Mouse (Mus musculus): ENCODE measurements around the gene Cda. TPM values are rescaled to one million over a fixed set of nuclear protein-coding genes. Genes with fewer than 3 reads are reported as not detected.

The Cda gene
- polyA plus RNA-seq, 1 experiment from 2014 or later = 1.9 TPM

GRCm38 (mm10) chr4:138313795-138314194 is 54.0 kb downstream of the Cda start:
- DNase-seq (ENCODE audit: low spot score) (no peak), ATAC-seq (replicated peaks; ENCODE audit: low FRiP score) (no peak)
- no peak overlapping the region for H3K9ac ChIP-seq (ENCODE audit: low read length)
- no peak overlapping the region for H3K4me2 ChIP-seq (ENCODE audit: low read depth, low read length, severe bottlenecking)
- peaks cover 5% of the 10 kb centered on the region; the same call in 1 of the 2 replicates for H3K36me3 ChIP-seq (ENCODE audit: control insufficient read depth, insufficient read depth, low read length)
- no peaks in the 10 kb centered on the region for H3K9me3 ChIP-seq (ENCODE audit: control insufficient read depth, low read length)
- 87% methylated on average over 4 of the region's 4 CpGs for WGBS
- H3K4me1 ChIP-seq (replicated peaks; ENCODE audit: control insufficient read depth, insufficient read depth, low read length) = no peaks in the 10 kb centered on the region
- H3K27ac ChIP-seq (ENCODE audit: low read depth, low read length) = no peak overlapping the region
- H3K27me3 ChIP-seq (ENCODE audit: control insufficient read depth, insufficient read depth, low read length) = no peaks in the 10 kb centered on the region
- no peak overlapping the region for H3K4me3 ChIP-seq (ENCODE audit: low read depth, low read length)

GRCm38 (mm10) chr4:138313021-138313420 is 54.8 kb downstream of the Cda start:
- H3K4me1 ChIP-seq (replicated peaks; ENCODE audit: control insufficient read depth, insufficient read depth, low read length) = no peaks in the 10 kb centered on the region
- no peak overlapping the region for H3K4me3 ChIP-seq (ENCODE audit: low read depth, low read length)
- 93% methylated on average over 11 of the region's 11 CpGs for WGBS
- no peak overlapping the region for H3K4me2 ChIP-seq (ENCODE audit: low read depth, low read length, severe bottlenecking)
- no peak for ATAC-seq (replicated peaks; ENCODE audit: low FRiP score)
- no peak overlapping the region for H3K27ac ChIP-seq (ENCODE audit: low read depth, low read length)
- DNase-seq (ENCODE audit: low spot score) = no peak
- H3K27me3 ChIP-seq (ENCODE audit: control insufficient read depth, insufficient read depth, low read length) = no peaks in the 10 kb centered on the region
- H3K9ac ChIP-seq (ENCODE audit: low read length) = no peak overlapping the region
- H3K36me3 ChIP-seq (ENCODE audit: control insufficient read depth, insufficient read depth, low read length) = peaks cover 5% of the 10 kb centered on the region; the same call in 1 of the 2 replicates
- no peaks in the 10 kb centered on the region for H3K9me3 ChIP-seq (ENCODE audit: control insufficient read depth, low read length)

GRCm38 (mm10) chr4:138312105-138312504 is 55.7 kb downstream of the Cda start:
- Histone ChIP-seq H3K27me3 (ENCODE audit: control insufficient read depth, insufficient read depth, low read length) (no peaks in the 10 kb centered on the region), H3K4me3 (ENCODE audit: low read depth, low read length) (no peak overlapping the region), H3K4me2 (ENCODE audit: low read depth, low read length, severe bottlenecking) (no peak overlapping the region), H3K36me3 (ENCODE audit: control insufficient read depth, insufficient read depth, low read length) (peaks cover 5% of the 10 kb centered on the region; the same call in 1 of the 2 replicates), H3K27ac (ENCODE audit: low read depth, low read length) (no peak overlapping the region), H3K4me1 (replicated peaks; ENCODE audit: control insufficient read depth, insufficient read depth, low read length) (no peaks in the 10 kb centered on the region), H3K9me3 (ENCODE audit: control insufficient read depth, low read length) (no peaks in the 10 kb centered on the region), H3K9ac (ENCODE audit: low read length) (no peak overlapping the region)
- 94% methylated on average over 3 of the region's 3 CpGs for WGBS
- no peak for DNase-seq (ENCODE audit: low spot score)
- ATAC-seq (replicated peaks; ENCODE audit: low FRiP score) = no peak

- ATAC-seq (replicated peaks; ENCODE audit: low FRiP score) (0 out of 2 replicates have a peak, but pooled peaks have one; percentile 18), DNase-seq (ENCODE audit: low spot score) (peak; percentile 73)
- Histone ChIP-seq H3K9me3 (ENCODE audit: control insufficient read depth, low read length) (no peaks in the 10 kb centered on the region), H3K36me3 (ENCODE audit: control insufficient read depth, insufficient read depth, low read length) (peaks cover 5% of the 10 kb centered on the region; the same call in 1 of the 2 replicates), H3K4me1 (replicated peaks; ENCODE audit: control insufficient read depth, insufficient read depth, low read length) (no peaks in the 10 kb centered on the region), H3K4me2 (ENCODE audit: low read depth, low read length, severe bottlenecking) (no peak overlapping the region), H3K9ac (ENCODE audit: low read length) (no peak overlapping the region), H3K27ac (ENCODE audit: low read depth, low read length) (no peak overlapping the region), H3K4me3 (ENCODE audit: low read depth, low read length) (no peak overlapping the region), H3K27me3 (ENCODE audit: control insufficient read depth, insufficient read depth, low read length) (no peaks in the 10 kb centered on the region)
- WGBS = 68% methylated on average over 8 of the region's 8 CpGs
Measured at GRCm38 (mm10) chr4:138311595-138311994, 56.2 kb downstream of the Cda start.

GRCm38 (mm10) chr4:138310311-138310910 is 57.4 kb downstream of the Cda start:
- peaks cover 5% of the 10 kb centered on the region; the same call in 1 of the 2 replicates for H3K36me3 ChIP-seq (ENCODE audit: control insufficient read depth, insufficient read depth, low read length)
- H3K4me2 ChIP-seq (ENCODE audit: low read depth, low read length, severe bottlenecking) = no peak overlapping the region
- H3K27me3 ChIP-seq (ENCODE audit: control insufficient read depth, insufficient read depth, low read length) = no peaks in the 10 kb centered on the region
- WGBS = 95% methylated on average over 19 of the region's 19 CpGs
- peaks cover 5% of the 10 kb centered on the region for H3K4me1 ChIP-seq (replicated peaks; ENCODE audit: control insufficient read depth, insufficient read depth, low read length)
- H3K4me3 ChIP-seq (ENCODE audit: low read depth, low read length) = no peak overlapping the region
- H3K27ac ChIP-seq (ENCODE audit: low read depth, low read length) = no peak overlapping the region
- ATAC-seq (replicated peaks; ENCODE audit: low FRiP score) (no peak), DNase-seq (ENCODE audit: low spot score) (no peak)
- no peak overlapping the region for H3K9ac ChIP-seq (ENCODE audit: low read length)
- H3K9me3 ChIP-seq (ENCODE audit: control insufficient read depth, low read length) = no peaks in the 10 kb centered on the region

DNA sequence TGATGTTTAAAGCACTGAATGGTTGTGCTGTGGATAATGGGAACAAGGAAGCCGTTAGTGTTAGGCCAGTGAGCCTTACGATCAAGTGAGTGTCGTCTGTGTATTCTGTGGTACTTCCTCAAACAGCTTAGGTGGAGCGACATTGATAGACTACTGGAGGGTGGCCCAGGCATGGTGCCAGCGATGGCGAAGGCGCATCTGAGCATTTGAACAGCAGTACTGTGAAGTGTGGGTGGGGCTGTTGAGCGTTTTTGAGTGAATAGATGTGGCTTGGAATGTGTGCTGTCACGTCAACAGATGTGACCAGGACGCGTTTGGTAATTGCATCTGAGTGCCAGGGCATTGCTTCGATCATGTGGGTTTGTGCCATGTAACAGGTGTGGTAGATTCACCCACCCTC is 60.1 kb downstream of the Cda start:
- no peak overlapping the region for H3K27ac ChIP-seq (ENCODE audit: low read depth, low read length)
- DNase-seq (ENCODE audit: low spot score) (no peak), ATAC-seq (replicated peaks; ENCODE audit: low FRiP score) (no peak)
- peaks cover 5% of the 10 kb centered on the region; the same call in 1 of the 2 replicates for H3K36me3 ChIP-seq (ENCODE audit: control insufficient read depth, insufficient read depth, low read length)
- H3K27me3 ChIP-seq (ENCODE audit: control insufficient read depth, insufficient read depth, low read length) = no peaks in the 10 kb centered on the region
- peaks cover 8% of the 10 kb centered on the region for H3K4me1 ChIP-seq (replicated peaks; ENCODE audit: control insufficient read depth, insufficient read depth, low read length)
- H3K9ac ChIP-seq (ENCODE audit: low read length) = no peak overlapping the region
- no peaks in the 10 kb centered on the region for H3K9me3 ChIP-seq (ENCODE audit: control insufficient read depth, low read length)
- H3K4me2 ChIP-seq (ENCODE audit: low read depth, low read length, severe bottlenecking) = no peak overlapping the region
- H3K4me3 ChIP-seq (ENCODE audit: low read depth, low read length) = no peak overlapping the region
- WGBS = 91% methylated on average over 12 of the region's 12 CpGs

DNA sequence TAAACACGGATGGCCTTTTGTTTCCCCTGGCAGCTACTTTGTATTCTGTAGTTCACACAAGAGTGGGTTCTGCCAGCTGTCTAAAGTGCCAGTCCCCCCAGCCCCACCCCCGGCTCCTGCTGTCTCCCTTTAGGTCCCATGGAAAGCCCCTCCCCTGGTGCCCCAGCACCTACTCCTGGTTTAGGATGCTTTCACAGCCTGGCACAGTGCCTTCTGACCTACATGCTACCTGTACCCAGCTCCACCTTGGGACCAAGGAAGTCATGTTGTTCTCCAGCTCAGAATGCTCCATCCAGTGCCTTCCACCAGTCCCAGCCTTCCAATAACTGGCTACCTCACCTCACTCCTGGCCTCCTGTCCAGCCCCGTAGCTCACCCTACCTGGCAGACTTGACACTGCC is 60.8 kb downstream of the Cda start:
- Histone ChIP-seq H3K9ac (ENCODE audit: low read length) (no peak overlapping the region), H3K4me1 (replicated peaks; ENCODE audit: control insufficient read depth, insufficient read depth, low read length) (peaks cover 8% of the 10 kb centered on the region), H3K4me3 (ENCODE audit: low read depth, low read length) (no peak overlapping the region), H3K9me3 (ENCODE audit: control insufficient read depth, low read length) (no peaks in the 10 kb centered on the region), H3K4me2 (ENCODE audit: low read depth, low read length, severe bottlenecking) (no peak overlapping the region), H3K36me3 (ENCODE audit: control insufficient read depth, insufficient read depth, low read length) (peaks cover 2% of the 10 kb centered on the region; the same call in 1 of the 2 replicates), H3K27me3 (ENCODE audit: control insufficient read depth, insufficient read depth, low read length) (no peaks in the 10 kb centered on the region), H3K27ac (ENCODE audit: low read depth, low read length) (no peak overlapping the region)
- DNase-seq (ENCODE audit: low spot score) (no peak), ATAC-seq (replicated peaks; ENCODE audit: low FRiP score) (no peak)
- 90% methylated on average over 3 of the region's 3 CpGs for WGBS

GRCm38 (mm10) chr4:138304340-138305104 is 63.3 kb downstream of the Cda start, which contains the start of gene Ddost:
Ddost (plus strand) TSS chr4:138304730.
- ATAC-seq (replicated peaks; ENCODE audit: low FRiP score) (peak; percentile 99), DNase-seq (ENCODE audit: low spot score) (peak; percentile 98)
- no peaks in the 10 kb centered on the region for H3K36me3 ChIP-seq (ENCODE audit: control insufficient read depth, insufficient read depth, low read length)
- peak within 1 kb of the TSS; percentile 71 for H3K27ac ChIP-seq (ENCODE audit: low read depth, low read length)
- H3K4me1 ChIP-seq (replicated peaks; ENCODE audit: control insufficient read depth, insufficient read depth, low read length) = peaks cover 8% of the 10 kb centered on the region
- no peaks in the 10 kb centered on the region for H3K27me3 ChIP-seq (ENCODE audit: control insufficient read depth, insufficient read depth, low read length)
- peak within 1 kb of the TSS; percentile 83 for H3K4me2 ChIP-seq (ENCODE audit: low read depth, low read length, severe bottlenecking)
- WGBS = under 1% methylated on average over 61 of the region's 64 CpGs
- H3K9ac ChIP-seq (ENCODE audit: low read length) = peak within 1 kb of the TSS; percentile 94
- H3K9me3 ChIP-seq (ENCODE audit: control insufficient read depth, low read length) = no peaks in the 10 kb centered on the region
- peak within 1 kb of the TSS; percentile 93 for H3K4me3 ChIP-seq (ENCODE audit: low read depth, low read length)
